In genomic region chr6:93066553-93067376, GRCm38 (mm10) we compare ENCODE assay signal across 11 mouse cellular contexts.
DNase-seq lines count a peak whose midpoint lies in the region; ATAC-seq and TF ChIP-seq lines count a peak whose summit lies in the region.
"Had no signal": no experiment of that assay in that cellular context is flagged by ENCODE, and none has a peak within 500 bp of the region (broad histone marks: within the 10 kb centered on the region; RNA-seq: fewer than 3 reads in every experiment).

No protein-coding gene starts in this region.

- no peaks in the 10 kb centered on the region for H3K9me3 ChIP-seq in kidney, embryonic 16.5 days (ENCODE audit: low read length)
- no peaks in the 10 kb centered on the region for H3K9me3 ChIP-seq in heart, embryonic 16.5 days (replicated peaks; ENCODE audit: control insufficient read depth, low read length)
- no peaks in the 10 kb centered on the region for H3K9me3 ChIP-seq in liver, postnatal 0 days (ENCODE audit: low read length)

- H3K27ac ChIP-seq in kidney, embryonic 16.5 days (ENCODE audit: low read length) = peak overlapping the region; percentile 96
- H3K27ac ChIP-seq in heart, embryonic 16.5 days (ENCODE audit: low read length) = no peak overlapping the region
- H3K27ac ChIP-seq in liver, postnatal 0 days (ENCODE audit: low read depth) = peak overlapping the region; percentile 29; the same call in 1 of the 2 replicates

- no peaks in the 10 kb centered on the region for H3K27me3 ChIP-seq in kidney, embryonic 16.5 days (ENCODE audit: insufficient read depth, low read length)
- H3K27me3 ChIP-seq in heart, embryonic 16.5 days (ENCODE audit: control insufficient read depth, insufficient read depth, low read length) = no peaks in the 10 kb centered on the region
- H3K27me3 ChIP-seq in liver, postnatal 0 days (ENCODE audit: insufficient read depth, low read length) = no peaks in the 10 kb centered on the region
- H3K27me3 ChIP-seq: Patski had no signal

- DNase-seq in kidney, postnatal 36 days = no peak
- peak; percentile 39 for DNase-seq in embryo, embryonic 10 days (ENCODE audit: low spot score)
- DNase-seq in liver, postnatal 0 days = no peak
- no peak for DNase-seq in left cerebral cortex, postnatal 25 days (ENCODE audit: low spot score in 2 of 2)
- DNase-seq in layer of hippocampus, adult 11-12 months (ENCODE audit: low spot score) = no peak
- no peak for DNase-seq in urinary bladder, postnatal 10 days (ENCODE audit: low spot score)
- DNase-seq: thymus, postnatal 25 days had no signal

- H3K4me2 ChIP-seq in kidney, embryonic 16.5 days (replicated peaks; ENCODE audit: low read depth, low read length) = peak overlapping the region; percentile 51
- H3K4me2 ChIP-seq in heart, embryonic 16.5 days (ENCODE audit: low read depth, low read length) = peak overlapping the region; percentile 43
- 0 out of 2 replicates have a peak overlapping the region, but pooled peaks have one; percentile 2 for H3K4me2 ChIP-seq in liver, postnatal 0 days (ENCODE audit: low read depth, low read length)

- H3K4me1 ChIP-seq in kidney, embryonic 16.5 days (ENCODE audit: insufficient read depth, low read length) = peaks cover 39% of the 10 kb centered on the region
- H3K4me1 ChIP-seq in heart, embryonic 16.5 days (ENCODE audit: control insufficient read depth, insufficient read depth, low read length) = peaks cover 11% of the 10 kb centered on the region
- H3K4me1 ChIP-seq in liver, postnatal 0 days (ENCODE audit: insufficient read depth) = peaks cover 3% of the 10 kb centered on the region

- no peaks in the 10 kb centered on the region for H3K36me3 ChIP-seq in kidney, embryonic 16.5 days (ENCODE audit: insufficient read depth, low read length)
- H3K36me3 ChIP-seq in heart, embryonic 16.5 days (ENCODE audit: control insufficient read depth, insufficient read depth) = no peaks in the 10 kb centered on the region
- H3K36me3 ChIP-seq in liver, postnatal 0 days (replicated peaks; ENCODE audit: insufficient read depth, low read length) = no peaks in the 10 kb centered on the region

- H3K9ac ChIP-seq in kidney, embryonic 16.5 days (replicated peaks; ENCODE audit: low read length) = peak overlapping the region; percentile 63
- no peak overlapping the region for H3K9ac ChIP-seq in heart, embryonic 16.5 days (ENCODE audit: low read length)
- no peak overlapping the region for H3K9ac ChIP-seq in liver, postnatal 0 days (replicated peaks)

- peak; percentile 90 for ATAC-seq in kidney, embryonic 16.5 days (ENCODE audit: low FRiP score, low TSS enrichment)
- ATAC-seq in heart, embryonic 16.5 days (replicated peaks; ENCODE audit: extremely low read depth, insufficient read depth, low FRiP score) = no peak
- ATAC-seq in liver, postnatal 0 days = no peak
- ATAC-seq: inflammation-experienced regulatory T-cells, adult 6 months; Patski had no signal

- 6% methylated on average over 11 of the region's 11 CpGs for WGBS in kidney, embryonic 16.5 days
- 57% methylated on average over 11 of the region's 11 CpGs for WGBS in heart, embryonic 16.5 days
- WGBS in liver, postnatal 0 days (ENCODE audit: insufficient replicate concordance) = 28% methylated on average over 11 of the region's 11 CpGs

- no peak for TF ChIP-seq CTCF in liver, postnatal 0 days (IDR thresholded peaks at IDR 0.05; ENCODE audit: low read depth)

- intact Hi-C loops in left cerebral cortex, postnatal 25 days (cut with DNase I) = no loop called here

- TF ChIP-seq EP300 in liver, postnatal 0 days (IDR thresholded peaks at IDR 0.05; ENCODE audit: low read depth) = no peak

- H3K4me3 ChIP-seq in kidney, embryonic 16.5 days (ENCODE audit: low read length) = peak overlapping the region; percentile 30
- no peak overlapping the region for H3K4me3 ChIP-seq in heart, embryonic 16.5 days (ENCODE audit: low read length)
- no peak overlapping the region for H3K4me3 ChIP-seq in liver, postnatal 0 days (ENCODE audit: low read depth, low read length)
